Mouse (Mus musculus): ENCODE data around the gene Fam192a. TPM values are rescaled to one million over a fixed set of nuclear protein-coding genes. Genes with fewer than 3 reads are reported as not detected.
A peak's percentile ranks its signal among the peaks of the same experiment; 100 is the strongest.

The Fam192a gene
- polyA plus RNA-seq, 1 experiment from 2014 or later, result 109 TPM

DNA sequence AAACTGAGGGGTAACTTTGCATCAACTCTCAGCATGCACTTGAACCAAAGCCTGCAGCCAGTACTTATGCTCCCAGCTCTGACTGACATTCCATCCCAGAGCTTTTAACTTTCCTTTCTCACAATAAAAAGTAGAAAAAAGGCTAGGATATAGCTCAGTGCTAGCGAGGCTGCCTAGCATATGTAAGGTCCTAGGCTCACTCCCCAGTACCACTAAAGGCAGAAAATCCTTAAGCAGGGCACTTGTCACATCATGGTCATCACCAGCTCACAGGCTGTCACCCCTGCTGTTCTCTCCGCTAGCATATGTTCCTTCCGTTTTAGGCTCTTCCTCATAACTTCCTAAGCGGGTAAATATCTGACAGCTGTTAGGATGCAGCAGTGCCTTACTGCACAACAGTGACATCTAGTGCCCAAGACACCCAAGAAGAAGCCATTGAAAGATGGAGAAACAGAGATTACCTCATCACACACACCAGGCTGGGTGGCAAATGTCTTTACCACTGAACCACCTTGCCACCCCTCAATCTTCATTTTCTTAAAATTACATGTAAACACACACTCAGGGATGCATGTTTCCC lies 17.5 kb downstream of the Fam192a start:
- no peaks in the 10 kb centered on the region for H3K4me1 ChIP-seq (ENCODE audit: control insufficient read depth, insufficient read depth, low read length)
- no peak overlapping the region for H3K9ac ChIP-seq (replicated peaks; ENCODE audit: low read length)
- DNase-seq (ENCODE audit: low spot score) (peak; percentile 50), ATAC-seq (replicated peaks; ENCODE audit: insufficient number of reproducible peaks, low FRiP score, low TSS enrichment, low read depth) (no peak)
- WGBS, result 65% methylated on average over 4 of the region's 4 CpGs
- no peaks in the 10 kb centered on the region; the same call in 1 of the 2 replicates for H3K36me3 ChIP-seq (replicated peaks; ENCODE audit: control insufficient read depth, insufficient read depth, low read depth, low read length)
- H3K4me3 ChIP-seq (ENCODE audit: low read depth, low read length), result no peak overlapping the region
- no peaks in the 10 kb centered on the region for H3K27me3 ChIP-seq (ENCODE audit: control insufficient read depth, insufficient read depth, low read length)
- no peak overlapping the region for H3K4me2 ChIP-seq (ENCODE audit: low read depth, low read length)
- H3K27ac ChIP-seq (replicated peaks; ENCODE audit: low read depth, low read length), result no peak overlapping the region
- no peaks in the 10 kb centered on the region for H3K9me3 ChIP-seq (replicated peaks; ENCODE audit: control insufficient read depth, low read length)

DNA sequence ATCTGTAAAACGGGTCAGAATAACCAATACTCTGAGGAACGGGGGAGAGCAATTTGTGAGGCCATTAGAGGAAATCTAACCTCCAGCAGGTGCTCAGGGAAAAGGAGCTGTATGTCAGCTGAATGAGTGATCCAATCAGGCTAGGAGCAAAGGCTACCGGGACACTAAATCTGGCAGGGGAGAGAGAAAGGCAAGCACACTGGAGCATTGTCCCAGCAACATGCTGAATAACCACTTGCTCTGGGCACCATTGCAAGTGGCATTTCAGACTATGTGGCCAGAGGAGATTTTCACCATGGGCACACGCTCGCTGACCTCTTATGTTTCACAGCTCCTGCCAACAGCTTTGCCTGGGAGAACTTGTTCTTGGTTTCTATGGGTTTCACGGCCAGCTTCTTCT lies 19.2 kb downstream of the Fam192a start:
- H3K36me3 ChIP-seq (replicated peaks; ENCODE audit: control insufficient read depth, insufficient read depth, low read depth, low read length), result no peaks in the 10 kb centered on the region; the same call in 1 of the 2 replicates
- DNase-seq (ENCODE audit: low spot score) (no peak), ATAC-seq (replicated peaks; ENCODE audit: insufficient number of reproducible peaks, low FRiP score, low TSS enrichment, low read depth) (no peak)
- no peaks in the 10 kb centered on the region for H3K4me1 ChIP-seq (ENCODE audit: control insufficient read depth, insufficient read depth, low read length)
- H3K4me2 ChIP-seq (ENCODE audit: low read depth, low read length), result no peak overlapping the region
- WGBS, result 89% methylated on average over 6 of the region's 6 CpGs
- no peaks in the 10 kb centered on the region for H3K27me3 ChIP-seq (ENCODE audit: control insufficient read depth, insufficient read depth, low read length)
- H3K9me3 ChIP-seq (replicated peaks; ENCODE audit: control insufficient read depth, low read length), result no peaks in the 10 kb centered on the region
- no peak overlapping the region for H3K27ac ChIP-seq (replicated peaks; ENCODE audit: low read depth, low read length)
- H3K9ac ChIP-seq (replicated peaks; ENCODE audit: low read length), result no peak overlapping the region
- H3K4me3 ChIP-seq (ENCODE audit: low read depth, low read length), result no peak overlapping the region

DNA sequence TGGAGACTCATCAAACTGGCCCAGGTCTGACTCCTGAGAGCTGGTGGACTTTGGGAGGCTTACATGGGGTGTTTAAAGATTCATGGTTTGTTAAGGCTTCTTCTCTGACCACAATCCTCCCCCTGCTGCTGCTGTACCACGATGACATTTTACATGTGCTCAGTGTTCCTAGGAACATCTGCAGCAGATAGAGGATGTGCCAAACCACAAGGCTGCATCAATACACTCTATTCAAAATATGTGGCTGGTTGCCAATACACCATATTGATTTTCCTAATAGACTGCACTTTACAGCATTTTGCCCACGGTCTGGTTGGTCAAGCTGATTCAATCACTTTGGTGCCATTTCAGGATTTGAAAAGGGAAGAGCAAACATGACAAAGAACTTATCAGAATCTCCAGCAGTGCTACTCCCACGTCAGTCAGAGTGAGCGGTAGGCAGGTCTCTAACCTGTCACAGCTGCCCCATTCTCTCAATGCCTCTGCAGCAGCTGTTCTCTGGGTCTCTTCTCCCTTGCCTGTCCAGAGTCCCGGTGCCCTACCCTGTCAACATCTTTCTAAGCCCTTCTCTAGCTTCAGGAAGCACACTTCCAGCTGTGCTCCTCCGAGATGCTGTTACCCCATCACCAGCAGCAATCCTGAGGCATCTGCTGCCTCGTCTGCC lies 19.8 kb downstream of the Fam192a start:
- no peak overlapping the region for H3K27ac ChIP-seq (replicated peaks; ENCODE audit: low read depth, low read length)
- no peak for ATAC-seq (replicated peaks; ENCODE audit: insufficient number of reproducible peaks, low FRiP score, low TSS enrichment, low read depth)
- 91% methylated on average over 7 of the region's 7 CpGs for whole genome bisulfite sequencing

DNA sequence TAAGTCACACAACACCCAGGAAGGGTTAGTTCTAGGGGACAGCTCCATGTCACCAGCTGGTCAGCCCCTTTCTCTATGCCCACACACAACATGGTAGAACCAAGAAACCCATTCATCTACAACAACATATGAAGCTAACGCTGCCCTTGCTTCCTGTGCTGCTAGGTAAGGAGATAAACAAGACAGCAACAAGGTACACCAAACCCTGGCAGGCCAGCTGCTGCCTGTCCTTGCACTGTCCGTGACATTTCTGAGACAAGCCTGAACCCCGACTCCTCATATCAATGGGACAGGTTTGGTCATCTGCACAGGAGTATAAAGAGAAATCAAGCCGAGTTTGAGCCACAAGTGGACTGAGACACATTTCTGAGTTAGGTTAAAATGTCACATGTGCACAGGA lies 26.6 kb downstream of the Fam192a start:
- Histone ChIP-seq H3K27me3 (ENCODE audit: control insufficient read depth, insufficient read depth, low read length) (no peaks in the 10 kb centered on the region), H3K9ac (replicated peaks; ENCODE audit: low read length) (no peak overlapping the region), H3K9me3 (replicated peaks; ENCODE audit: control insufficient read depth, low read length) (no peaks in the 10 kb centered on the region), H3K36me3 (replicated peaks; ENCODE audit: control insufficient read depth, insufficient read depth, low read depth, low read length) (peaks cover 5% of the 10 kb centered on the region), H3K4me1 (ENCODE audit: control insufficient read depth, insufficient read depth, low read length) (no peaks in the 10 kb centered on the region), H3K4me3 (ENCODE audit: low read depth, low read length) (no peak overlapping the region), H3K4me2 (ENCODE audit: low read depth, low read length) (no peak overlapping the region), H3K27ac (replicated peaks; ENCODE audit: low read depth, low read length) (no peak overlapping the region)
- DNase-seq (ENCODE audit: low spot score) (no peak), ATAC-seq (replicated peaks; ENCODE audit: insufficient number of reproducible peaks, low FRiP score, low TSS enrichment, low read depth) (no peak)
- WGBS, result 92% methylated on average over 4 of the region's 4 CpGs

More for the DNA sequence above, 19.8 kb downstream of the Fam192a start:
- Histone ChIP-seq H3K36me3 (replicated peaks; ENCODE audit: control insufficient read depth, insufficient read depth, low read depth, low read length) (no peaks in the 10 kb centered on the region; the same call in 1 of the 2 replicates), H3K27me3 (ENCODE audit: control insufficient read depth, insufficient read depth, low read length) (no peaks in the 10 kb centered on the region), H3K4me3 (ENCODE audit: low read depth, low read length) (no peak overlapping the region), H3K9ac (replicated peaks; ENCODE audit: low read length) (no peak overlapping the region), H3K4me1 (ENCODE audit: control insufficient read depth, insufficient read depth, low read length) (no peaks in the 10 kb centered on the region), H3K4me2 (ENCODE audit: low read depth, low read length) (no peak overlapping the region), H3K9me3 (replicated peaks; ENCODE audit: control insufficient read depth, low read length) (no peaks in the 10 kb centered on the region)
- DNase-seq (ENCODE audit: low spot score), result no peak

DNA sequence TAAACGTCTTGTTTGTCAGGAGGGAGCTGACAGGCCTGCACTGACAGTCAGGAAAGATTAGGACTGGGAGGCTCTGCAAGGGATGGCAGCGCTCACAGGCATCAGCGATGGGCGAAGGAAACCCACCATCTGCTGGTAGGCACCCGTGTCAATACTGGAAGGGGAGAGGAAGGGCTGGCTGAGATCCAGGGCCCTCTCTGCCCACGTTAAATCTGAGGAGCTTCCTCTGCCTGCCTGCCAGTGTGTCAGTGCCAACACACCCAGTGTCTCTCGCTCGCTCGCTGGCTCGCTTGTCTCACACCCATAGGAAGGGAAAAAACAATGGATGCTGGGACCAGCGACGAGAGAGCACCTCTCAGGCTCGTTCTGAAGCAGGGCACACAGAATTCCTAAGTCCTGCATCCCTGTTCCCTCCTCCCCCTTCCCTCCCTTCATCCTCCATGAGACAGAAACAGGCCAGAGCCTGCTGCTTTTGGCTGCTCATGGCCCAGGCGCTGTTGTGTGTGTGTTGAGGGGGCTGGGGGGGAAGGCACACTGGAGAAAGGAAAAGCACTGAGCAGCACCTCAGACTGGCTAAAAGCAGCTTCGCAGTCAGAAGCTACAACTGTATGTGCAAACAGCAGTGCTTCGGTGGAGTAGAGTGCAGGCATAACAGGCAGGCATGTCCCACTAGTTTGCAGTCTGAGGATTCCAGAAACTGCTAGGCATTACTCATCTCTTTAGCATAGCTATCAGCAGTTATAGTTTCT lies 27.5 kb downstream of the Fam192a start:
- Histone ChIP-seq H3K9me3 (replicated peaks; ENCODE audit: control insufficient read depth, low read length) (no peaks in the 10 kb centered on the region), H3K4me3 (ENCODE audit: low read depth, low read length) (no peak overlapping the region), H3K4me1 (ENCODE audit: control insufficient read depth, insufficient read depth, low read length) (no peaks in the 10 kb centered on the region), H3K27me3 (ENCODE audit: control insufficient read depth, insufficient read depth, low read length) (no peaks in the 10 kb centered on the region), H3K9ac (replicated peaks; ENCODE audit: low read length) (no peak overlapping the region), H3K36me3 (replicated peaks; ENCODE audit: control insufficient read depth, insufficient read depth, low read depth, low read length) (peaks cover 5% of the 10 kb centered on the region), H3K4me2 (ENCODE audit: low read depth, low read length) (no peak overlapping the region), H3K27ac (replicated peaks; ENCODE audit: low read depth, low read length) (no peak overlapping the region)
- ATAC-seq (replicated peaks; ENCODE audit: insufficient number of reproducible peaks, low FRiP score, low TSS enrichment, low read depth) (no peak), DNase-seq (ENCODE audit: low spot score) (no peak)
- WGBS, result 94% methylated on average over 16 of the region's 16 CpGs

DNA sequence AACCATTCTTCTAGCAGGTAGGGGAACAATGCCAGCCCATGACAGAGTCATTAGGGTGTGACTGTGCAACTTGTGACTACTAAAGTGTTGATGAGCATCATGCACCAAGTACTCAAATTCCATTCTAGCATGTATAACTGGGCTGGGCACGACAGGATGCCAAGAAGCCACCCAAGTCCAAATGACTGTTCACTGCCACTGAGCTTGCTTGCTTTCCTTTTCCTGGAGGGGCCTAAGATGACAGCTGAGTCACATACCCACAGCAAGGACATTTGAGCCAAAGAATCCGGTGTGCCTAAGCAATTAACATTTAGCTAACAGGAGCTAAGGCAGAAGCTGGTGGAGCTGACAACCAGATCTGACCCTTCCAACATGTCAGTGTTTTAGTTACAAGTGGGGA lies 29.9 kb downstream of the Fam192a start:
- ATAC-seq (replicated peaks; ENCODE audit: insufficient number of reproducible peaks, low FRiP score, low TSS enrichment, low read depth) (no peak), DNase-seq (ENCODE audit: low spot score) (no peak)
- Histone ChIP-seq H3K9me3 (replicated peaks; ENCODE audit: control insufficient read depth, low read length) (no peaks in the 10 kb centered on the region), H3K9ac (replicated peaks; ENCODE audit: low read length) (no peak overlapping the region), H3K4me1 (ENCODE audit: control insufficient read depth, insufficient read depth, low read length) (peaks cover 2% of the 10 kb centered on the region; the same call in 1 of the 2 replicates), H3K27ac (replicated peaks; ENCODE audit: low read depth, low read length) (no peak overlapping the region), H3K4me2 (ENCODE audit: low read depth, low read length) (no peak overlapping the region), H3K27me3 (ENCODE audit: control insufficient read depth, insufficient read depth, low read length) (no peaks in the 10 kb centered on the region), H3K36me3 (replicated peaks; ENCODE audit: control insufficient read depth, insufficient read depth, low read depth, low read length) (peaks cover 5% of the 10 kb centered on the region), H3K4me3 (ENCODE audit: low read depth, low read length) (no peak overlapping the region)
- 73% methylated on average over 2 of the region's 2 CpGs for WGBS

DNA sequence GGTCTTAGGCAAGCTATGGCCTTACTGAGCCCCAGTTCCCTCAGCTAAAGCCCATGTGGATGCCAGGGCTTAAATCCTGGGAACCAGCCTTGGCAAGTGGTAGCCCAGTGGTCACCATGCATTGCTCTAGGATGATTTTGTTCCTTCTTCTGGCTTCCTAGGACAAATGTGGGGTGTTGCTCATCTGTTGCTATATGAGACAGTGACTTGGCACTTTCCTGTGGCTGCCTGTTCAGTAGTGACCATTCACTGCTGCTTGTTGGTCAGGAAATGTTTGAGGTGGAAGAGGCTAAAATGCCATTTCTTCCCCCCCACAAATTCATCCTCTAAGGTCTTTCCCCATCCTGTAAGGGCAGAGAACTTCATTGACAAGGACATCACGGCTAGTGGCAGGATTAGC lies 32.4 kb downstream of the Fam192a start:
- Histone ChIP-seq H3K4me3 (ENCODE audit: low read depth, low read length) (no peak overlapping the region), H3K36me3 (replicated peaks; ENCODE audit: control insufficient read depth, insufficient read depth, low read depth, low read length) (peaks cover 1% of the 10 kb centered on the region; the same call in 1 of the 2 replicates), H3K9me3 (replicated peaks; ENCODE audit: control insufficient read depth, low read length) (no peaks in the 10 kb centered on the region), H3K27ac (replicated peaks; ENCODE audit: low read depth, low read length) (no peak overlapping the region), H3K4me1 (ENCODE audit: control insufficient read depth, insufficient read depth, low read length) (peaks cover 2% of the 10 kb centered on the region; the same call in 1 of the 2 replicates), H3K9ac (replicated peaks; ENCODE audit: low read length) (no peak overlapping the region), H3K27me3 (ENCODE audit: control insufficient read depth, insufficient read depth, low read length) (no peaks in the 10 kb centered on the region), H3K4me2 (ENCODE audit: low read depth, low read length) (no peak overlapping the region)
- DNase-seq (ENCODE audit: low spot score) (no peak), ATAC-seq (replicated peaks; ENCODE audit: insufficient number of reproducible peaks, low FRiP score, low TSS enrichment, low read depth) (no peak)
- WGBS, result 75% methylated on average over 1 of the region's 1 CpGs

DNA sequence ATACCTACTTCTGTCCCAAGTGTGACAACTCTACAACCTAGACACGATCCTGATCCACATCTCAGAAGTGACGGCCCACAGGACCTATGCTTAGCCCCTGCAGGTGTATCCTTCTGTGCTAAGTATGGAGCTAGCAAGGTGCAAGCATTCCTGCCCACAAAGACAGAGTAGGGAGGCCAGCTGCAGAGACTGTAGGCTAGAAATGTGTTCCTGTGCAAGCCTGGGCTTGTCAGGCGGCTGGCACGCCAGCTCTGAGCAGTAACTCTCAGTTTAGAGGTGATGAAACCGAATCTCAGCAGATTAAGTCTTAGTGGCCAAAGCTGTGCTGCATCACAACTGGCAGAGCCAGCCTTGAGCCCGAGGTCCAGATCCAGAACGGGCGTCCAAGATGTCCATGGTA lies 33.7 kb downstream of the Fam192a start:
- Histone ChIP-seq H3K27ac (replicated peaks; ENCODE audit: low read depth, low read length) (no peak overlapping the region), H3K4me1 (ENCODE audit: control insufficient read depth, insufficient read depth, low read length) (peaks cover 2% of the 10 kb centered on the region; the same call in 1 of the 2 replicates), H3K36me3 (replicated peaks; ENCODE audit: control insufficient read depth, insufficient read depth, low read depth, low read length) (no peaks in the 10 kb centered on the region), H3K9ac (replicated peaks; ENCODE audit: low read length) (no peak overlapping the region), H3K27me3 (ENCODE audit: control insufficient read depth, insufficient read depth, low read length) (no peaks in the 10 kb centered on the region), H3K4me2 (ENCODE audit: low read depth, low read length) (no peak overlapping the region), H3K9me3 (replicated peaks; ENCODE audit: control insufficient read depth, low read length) (no peaks in the 10 kb centered on the region), H3K4me3 (ENCODE audit: low read depth, low read length) (no peak overlapping the region)
- WGBS, result 83% methylated on average over 8 of the region's 8 CpGs
- ATAC-seq (replicated peaks; ENCODE audit: insufficient number of reproducible peaks, low FRiP score, low TSS enrichment, low read depth) (no peak), DNase-seq (ENCODE audit: low spot score) (peak; percentile 13)

All from embryonic facial prominence, embryonic 11.5 days (tissue).